Mouse (Mus musculus) urinary bladder, adult 18-20 months (tissue): Measurements from ENCODE around the gene Plvap.
"Not testable (repeated sequence)": the region's sequence is repeated elsewhere in the genome, so short reads cannot be mapped to it uniquely, and the experiment has no call there.

Experiments
- DNase-seq, 2 experiments: peaks; one replicate each; pipeline ENCODE4 v3.0.0; 2022; ENCODE audit warnings: low spot score in 2 of 2, mixed read lengths in 2 of 2

Gene Plvap

GRCm38 (mm10) chr8:71526272-71526671 is 14.7 kb upstream of the Plvap start:
- no peak for DNase-seq

GRCm38 (mm10) chr8:71525226-71526050 is 13.9 kb upstream of the Plvap start, which contains the start of gene Ccdc194:
TSS of gene Ccdc194 (minus strand) at chr8:71525711.
- DNase-seq: no peak

- DNase-seq: peak; percentile 90 to 95
Observed at GRCm38 (mm10) chr8:71521634-71522033, 10.1 kb upstream of the Plvap start.

GRCm38 (mm10) chr8:71519037-71519825 is 7.7 kb upstream of the Plvap start:
- DNase-seq: not testable (repeated sequence)

GRCm38 (mm10) chr8:71516786-71517185 is 5.2 kb upstream of the Plvap start:
- DNase-seq: no peak

- no peak for DNase-seq
Observed at GRCm38 (mm10) chr8:71515043-71515442, 3.5 kb upstream of the Plvap start.

GRCm38 (mm10) chr8:71513018-71513754 is 1.6 kb upstream of the Plvap start:
- DNase-seq: no peak

- no peak for DNase-seq
Observed at GRCm38 (mm10) chr8:71509316-71509715, 2.2 kb downstream of the Plvap start.

- DNase-seq: peak; percentile 42 to 57
Observed at GRCm38 (mm10) chr8:71507589-71508104, 3.9 kb downstream of the Plvap start.

GRCm38 (mm10) chr8:71505979-71506378 is 5.6 kb downstream of the Plvap start:
- no peak for DNase-seq

GRCm38 (mm10) chr8:71505326-71505725 is 6.2 kb downstream of the Plvap start:
- no peak for DNase-seq

GRCm38 (mm10) chr8:71504349-71504748 is 7.2 kb downstream of the Plvap start:
- DNase-seq: no peak

- no peak for DNase-seq
Observed at GRCm38 (mm10) chr8:71498816-71499690, 12.5 kb downstream of the Plvap start.

GRCm38 (mm10) chr8:71497881-71498501 is 13.6 kb downstream of the Plvap start:
- no peak for DNase-seq

- DNase-seq: no peak
Observed at GRCm38 (mm10) chr8:71497077-71497645, 14.4 kb downstream of the Plvap start.

GRCm38 (mm10) chr8:71496481-71496880 is 15.1 kb downstream of the Plvap start:
- peak; percentile 33 to 43 for DNase-seq

GRCm38 (mm10) chr8:71495811-71496210 is 15.7 kb downstream of the Plvap start:
- DNase-seq: no peak

GRCm38 (mm10) chr8:71495039-71495438 is 16.5 kb downstream of the Plvap start:
- peak; percentile 68 to 69 for DNase-seq

GRCm38 (mm10) chr8:71488454-71488853 is 23.1 kb downstream of the Plvap start:
- peak; percentile 76 to 85 for DNase-seq
